Mouse (Mus musculus): Measurements from ENCODE around the gene Adgrg5. TPM values are rescaled to one million over a fixed set of nuclear protein-coding genes. Genes with fewer than 3 reads are reported as not detected.

Adgrg5 gene
- total RNA-seq (2015) (0.58 and 2.4 TPM in 2 replicates), total RNA-seq (2017) (0.45 and 1.2 TPM in 2 replicates)

- ATAC-seq (ENCODE audit: poor library complexity, severe bottlenecking) = peak; percentile 37
These were observed at the start of gene Adgrg5 for GRCm38 (mm10) chr8:94923405-94923804. Gene Adgrg5, plus strand, starts transcription at chr8:94923694.

GRCm38 (mm10) chr8:94874358-94874757, 49.1 kb upstream of the Adgrg5 start:
- peak; percentile 56 for ATAC-seq (ENCODE audit: poor library complexity, severe bottlenecking)

- no peak for ATAC-seq (ENCODE audit: poor library complexity, severe bottlenecking)
These were observed 48.2 kb upstream of the Adgrg5 start for GRCm38 (mm10) chr8:94875096-94875870.

- 0 out of 2 replicates have a peak, but pooled peaks have one; percentile 1 for ATAC-seq (ENCODE audit: poor library complexity, severe bottlenecking)
These were observed 47.7 kb upstream of the Adgrg5 start for GRCm38 (mm10) chr8:94875871-94876150.

- peak; percentile 83 for ATAC-seq (ENCODE audit: poor library complexity, severe bottlenecking)
These were observed 47.2 kb upstream of the Adgrg5 start, which contains the start of gene Dok4 for GRCm38 (mm10) chr8:94876197-94876730. Gene Dok4, minus strand, starts transcription at chr8:94876330.

- no peak for ATAC-seq (ENCODE audit: poor library complexity, severe bottlenecking)
These were observed 46.7 kb upstream of the Adgrg5 start for GRCm38 (mm10) chr8:94876820-94877219.

- ATAC-seq (ENCODE audit: poor library complexity, severe bottlenecking) = no peak
These were observed 42.8 kb upstream of the Adgrg5 start for GRCm38 (mm10) chr8:94880742-94881141.

GRCm38 (mm10) chr8:94888383-94889036, 35.0 kb upstream of the Adgrg5 start:
- ATAC-seq (ENCODE audit: poor library complexity, severe bottlenecking) = peak; percentile 15; the same call in 1 of the 2 replicates

- ATAC-seq (ENCODE audit: poor library complexity, severe bottlenecking) = no peak
These were observed 30.6 kb upstream of the Adgrg5 start for GRCm38 (mm10) chr8:94892917-94893316.

- ATAC-seq (ENCODE audit: poor library complexity, severe bottlenecking) = peak; percentile 49
These were observed 24.2 kb upstream of the Adgrg5 start for GRCm38 (mm10) chr8:94899262-94899661.

- no peak for ATAC-seq (ENCODE audit: poor library complexity, severe bottlenecking)
These were observed 22.9 kb upstream of the Adgrg5 start for GRCm38 (mm10) chr8:94900617-94901016.

GRCm38 (mm10) chr8:94901031-94901430, 22.5 kb upstream of the Adgrg5 start:
- no peak for ATAC-seq (ENCODE audit: poor library complexity, severe bottlenecking)

- ATAC-seq (ENCODE audit: poor library complexity, severe bottlenecking) = no peak
These were observed 19.8 kb upstream of the Adgrg5 start for GRCm38 (mm10) chr8:94903709-94904108.

GRCm38 (mm10) chr8:94904450-94905175, 18.9 kb upstream of the Adgrg5 start:
- no peak for ATAC-seq (ENCODE audit: poor library complexity, severe bottlenecking)

GRCm38 (mm10) chr8:94907591-94908300, 15.7 kb upstream of the Adgrg5 start:
- ATAC-seq (ENCODE audit: poor library complexity, severe bottlenecking) = no peak

- peak; percentile 84 for ATAC-seq (ENCODE audit: poor library complexity, severe bottlenecking)
These were observed 14.6 kb upstream of the Adgrg5 start for GRCm38 (mm10) chr8:94908847-94909246.

GRCm38 (mm10) chr8:94913061-94913660, 10.3 kb upstream of the Adgrg5 start:
- no peak for ATAC-seq (ENCODE audit: poor library complexity, severe bottlenecking)

- no peak for ATAC-seq (ENCODE audit: poor library complexity, severe bottlenecking)
These were observed 9.2 kb upstream of the Adgrg5 start for GRCm38 (mm10) chr8:94914256-94914655.

- no peak for ATAC-seq (ENCODE audit: poor library complexity, severe bottlenecking)
These were observed 8.8 kb upstream of the Adgrg5 start for GRCm38 (mm10) chr8:94914701-94915101.

- ATAC-seq (ENCODE audit: poor library complexity, severe bottlenecking) = no peak
These were observed 7.1 kb upstream of the Adgrg5 start for GRCm38 (mm10) chr8:94916311-94916959.
